Mouse (Mus musculus): ENCODE measurements around the gene Rgl1. TPM values are rescaled to one million over a fixed set of nuclear protein-coding genes. Genes with fewer than 3 reads are reported as not detected.

The Rgl1 gene
- polyA plus RNA-seq, 2 experiments = 28.5 to 40.5 TPM

DNA sequence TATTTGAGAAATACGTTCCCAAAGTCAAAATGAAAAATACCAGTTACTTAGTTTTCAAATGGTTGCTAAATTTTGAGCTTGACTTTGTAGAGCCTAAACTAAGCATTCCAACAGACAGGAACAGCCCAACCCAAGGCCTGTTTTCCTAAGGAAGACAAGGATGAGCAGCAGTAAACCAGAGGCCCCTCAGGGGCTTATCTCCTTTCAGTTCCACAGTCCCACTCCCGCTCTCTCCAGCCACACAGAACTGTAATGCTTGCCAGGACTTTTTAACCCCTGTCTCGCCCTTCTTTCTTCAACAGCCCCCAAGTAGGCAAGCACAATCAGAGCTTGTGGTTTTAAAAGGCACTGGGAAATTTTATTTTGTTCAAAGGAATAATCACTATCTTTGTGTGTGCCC is 147.3 kb downstream of the Rgl1 start:
- DNase-seq (ENCODE audit: low spot score) = peak; percentile 51
- Histone ChIP-seq H3K4me2 (replicated peaks; ENCODE audit: low read depth, low read length, severe bottlenecking) (no peak overlapping the region), H3K4me1 (ENCODE audit: control insufficient read depth, insufficient read depth, low read length) (peaks cover 20% of the 10 kb centered on the region), H3K9ac (ENCODE audit: low read depth, low read length, severe bottlenecking) (no peak overlapping the region), H3K9me3 (ENCODE audit: control insufficient read depth, low read length) (0 out of 2 replicates have a peak, but pooled peaks cover 3% of the 10 kb centered on the region), H3K27ac (replicated peaks; ENCODE audit: low read depth, low read length) (no peak overlapping the region), H3K27me3 (ENCODE audit: control insufficient read depth, insufficient read depth, low read length) (no peaks in the 10 kb centered on the region), H3K4me3 (replicated peaks; ENCODE audit: low read length) (no peak overlapping the region), H3K36me3 (ENCODE audit: control insufficient read depth, insufficient read depth, low read length) (peaks cover 8% of the 10 kb centered on the region; the same call in 1 of the 2 replicates)
- no peak for ATAC-seq (ENCODE audit: low FRiP score, low read depth)
- no peak for TF ChIP-seq POLR2A (IDR thresholded peaks at IDR 0.05; ENCODE audit: borderline replicate concordance, extremely low read depth, insufficient read depth, insufficient read length)
- 81% methylated on average over 3 of the region's 3 CpGs for WGBS

DNA sequence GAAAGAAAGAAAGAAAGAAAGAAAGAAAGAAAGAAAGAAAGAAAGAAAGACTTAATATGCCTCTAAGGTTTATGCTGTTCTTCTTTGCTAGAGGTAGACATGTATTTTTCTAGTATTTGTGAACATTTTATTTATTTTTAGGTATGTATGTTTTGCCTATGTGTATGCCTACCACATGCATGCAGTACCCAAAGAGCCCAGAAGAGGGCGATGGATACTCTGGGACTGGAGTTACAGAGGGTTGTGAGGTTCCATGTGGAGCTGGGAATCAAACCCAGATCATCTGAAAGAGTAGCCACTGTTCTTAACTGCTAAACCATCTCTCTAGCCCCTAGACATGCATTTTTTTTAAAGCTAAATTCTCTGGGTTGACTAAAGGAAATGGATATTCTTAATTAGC is 147.8 kb downstream of the Rgl1 start:
- H3K36me3 ChIP-seq (ENCODE audit: control insufficient read depth, insufficient read depth, low read length) = peaks cover 8% of the 10 kb centered on the region; the same call in 1 of the 2 replicates
- ATAC-seq (ENCODE audit: low FRiP score, low read depth) (no peak), DNase-seq (ENCODE audit: low spot score) (no peak)
- no peak overlapping the region for H3K27ac ChIP-seq (replicated peaks; ENCODE audit: low read depth, low read length)
- TF ChIP-seq POLR2A (IDR thresholded peaks at IDR 0.05; ENCODE audit: borderline replicate concordance, extremely low read depth, insufficient read depth, insufficient read length) = no peak
- no peak overlapping the region for H3K9ac ChIP-seq (ENCODE audit: low read depth, low read length, severe bottlenecking)
- 0 out of 2 replicates have a peak, but pooled peaks cover 3% of the 10 kb centered on the region for H3K9me3 ChIP-seq (ENCODE audit: control insufficient read depth, low read length)
- H3K4me2 ChIP-seq (replicated peaks; ENCODE audit: low read depth, low read length, severe bottlenecking) = no peak overlapping the region
- no peak overlapping the region for H3K4me3 ChIP-seq (replicated peaks; ENCODE audit: low read length)
- WGBS = 35% methylated on average over 1 of the region's 1 CpGs
- H3K27me3 ChIP-seq (ENCODE audit: control insufficient read depth, insufficient read depth, low read length) = no peaks in the 10 kb centered on the region
- peaks cover 15% of the 10 kb centered on the region for H3K4me1 ChIP-seq (ENCODE audit: control insufficient read depth, insufficient read depth, low read length)

DNA sequence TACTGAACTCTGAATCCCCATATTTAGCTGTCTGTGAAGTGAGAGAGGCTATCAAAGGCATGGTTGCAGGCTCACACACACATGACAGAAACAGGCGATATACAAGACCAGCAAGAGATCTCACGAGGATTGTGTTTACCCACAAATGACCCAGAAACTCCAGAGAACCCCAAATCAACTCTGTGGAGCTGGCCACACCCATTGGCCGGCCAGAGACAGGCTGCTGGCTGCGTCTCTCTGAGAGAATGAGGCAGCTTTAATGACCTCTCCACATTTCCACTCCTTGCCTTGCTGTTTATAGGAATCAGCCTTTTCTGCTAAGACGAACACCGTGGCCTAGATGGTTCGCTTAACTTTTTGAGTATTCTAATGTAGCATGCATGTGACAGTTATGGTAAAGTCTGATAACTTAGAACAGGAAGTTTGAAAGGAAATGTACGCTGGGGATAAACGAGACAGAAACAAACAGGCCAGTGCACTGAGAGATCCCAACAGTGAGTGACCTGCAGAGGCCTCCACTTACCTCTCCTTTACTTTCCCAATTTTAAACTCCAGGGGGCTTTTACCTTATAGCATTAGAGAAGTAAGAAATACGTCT is 148.3 kb downstream of the Rgl1 start:
- TF ChIP-seq POLR2A (IDR thresholded peaks at IDR 0.05; ENCODE audit: borderline replicate concordance, extremely low read depth, insufficient read depth, insufficient read length) = no peak
- Histone ChIP-seq H3K4me2 (replicated peaks; ENCODE audit: low read depth, low read length, severe bottlenecking) (no peak overlapping the region), H3K27ac (replicated peaks; ENCODE audit: low read depth, low read length) (no peak overlapping the region), H3K4me3 (replicated peaks; ENCODE audit: low read length) (no peak overlapping the region), H3K4me1 (ENCODE audit: control insufficient read depth, insufficient read depth, low read length) (peaks cover 10% of the 10 kb centered on the region), H3K36me3 (ENCODE audit: control insufficient read depth, insufficient read depth, low read length) (peaks cover 8% of the 10 kb centered on the region; the same call in 1 of the 2 replicates), H3K9me3 (ENCODE audit: control insufficient read depth, low read length) (0 out of 2 replicates have a peak, but pooled peaks cover 3% of the 10 kb centered on the region), H3K27me3 (ENCODE audit: control insufficient read depth, insufficient read depth, low read length) (no peaks in the 10 kb centered on the region), H3K9ac (ENCODE audit: low read depth, low read length, severe bottlenecking) (no peak overlapping the region)
- ATAC-seq (ENCODE audit: low FRiP score, low read depth) (no peak), DNase-seq (ENCODE audit: low spot score) (no peak)
- 70% methylated on average over 10 of the region's 10 CpGs for WGBS

DNA sequence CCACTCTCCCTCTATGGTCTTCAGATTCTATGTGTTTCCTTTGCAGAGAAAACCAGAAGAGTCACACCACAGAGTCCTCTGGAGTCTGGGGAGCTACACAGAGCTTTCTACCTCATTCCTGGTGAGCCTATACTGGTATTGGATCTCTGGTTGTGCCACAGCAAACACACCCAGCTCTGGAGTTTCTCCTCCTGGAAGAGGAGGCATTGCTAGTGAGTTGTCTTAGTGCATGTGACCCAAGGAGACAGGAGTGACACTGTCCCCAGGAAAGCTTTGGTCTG is 149.4 kb downstream of the Rgl1 start:
- Histone ChIP-seq H3K27me3 (ENCODE audit: control insufficient read depth, insufficient read depth, low read length) (no peaks in the 10 kb centered on the region), H3K4me2 (replicated peaks; ENCODE audit: low read depth, low read length, severe bottlenecking) (no peak overlapping the region), H3K36me3 (ENCODE audit: control insufficient read depth, insufficient read depth, low read length) (peaks cover 16% of the 10 kb centered on the region; the same call in 1 of the 2 replicates), H3K4me3 (replicated peaks; ENCODE audit: low read length) (no peak overlapping the region), H3K9me3 (ENCODE audit: control insufficient read depth, low read length) (0 out of 2 replicates have a peak, but pooled peaks cover 3% of the 10 kb centered on the region), H3K9ac (ENCODE audit: low read depth, low read length, severe bottlenecking) (no peak overlapping the region), H3K4me1 (ENCODE audit: control insufficient read depth, insufficient read depth, low read length) (peaks cover 3% of the 10 kb centered on the region; the same call in 1 of the 2 replicates), H3K27ac (replicated peaks; ENCODE audit: low read depth, low read length) (no peak overlapping the region)
- ATAC-seq (ENCODE audit: low FRiP score, low read depth) (no peak), DNase-seq (ENCODE audit: low spot score) (no peak)
- no peak for TF ChIP-seq POLR2A (IDR thresholded peaks at IDR 0.05; ENCODE audit: borderline replicate concordance, extremely low read depth, insufficient read depth, insufficient read length)

DNA sequence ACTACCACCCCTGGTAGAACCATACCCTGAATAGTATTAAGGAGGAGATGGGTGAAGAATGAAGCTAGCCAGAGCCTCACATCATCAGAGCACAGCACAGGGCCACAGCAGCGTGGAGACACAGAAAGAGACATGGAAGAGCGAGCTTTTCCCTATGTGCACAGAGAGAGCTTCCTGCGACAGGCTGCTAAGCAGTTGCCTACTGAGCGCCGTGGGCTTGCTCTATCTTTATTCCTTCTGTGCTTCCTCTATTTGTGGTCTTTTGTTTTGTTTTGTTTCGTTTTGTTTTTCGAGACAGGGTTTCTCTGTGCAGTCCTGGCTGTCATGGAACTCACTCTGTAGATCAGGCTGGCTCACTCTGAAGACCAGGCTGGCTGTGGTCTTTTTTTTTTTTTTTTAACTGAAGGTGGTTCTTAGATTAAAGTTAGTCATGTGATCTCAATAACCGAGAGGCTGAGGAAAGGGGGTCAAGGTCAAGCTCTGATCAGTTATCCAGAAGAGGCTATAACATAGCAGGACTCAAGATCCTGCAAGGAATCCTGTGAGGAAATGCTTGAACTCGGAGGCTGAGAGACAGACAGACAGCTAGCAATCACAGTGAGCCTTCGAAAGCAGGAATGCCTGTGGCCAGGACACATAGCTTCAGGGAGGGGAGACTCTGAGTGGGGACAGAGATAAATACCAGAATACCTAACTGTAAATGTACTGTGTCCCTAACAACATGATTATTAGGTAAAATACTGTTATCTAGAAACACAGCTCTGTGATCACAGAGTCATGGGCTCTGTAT is 150.0 kb downstream of the Rgl1 start:
- Histone ChIP-seq H3K27ac (replicated peaks; ENCODE audit: low read depth, low read length) (no peak overlapping the region), H3K4me3 (replicated peaks; ENCODE audit: low read length) (no peak overlapping the region), H3K9me3 (ENCODE audit: control insufficient read depth, low read length) (0 out of 2 replicates have a peak, but pooled peaks cover 3% of the 10 kb centered on the region), H3K4me1 (ENCODE audit: control insufficient read depth, insufficient read depth, low read length) (peaks cover 5% of the 10 kb centered on the region; the same call in 1 of the 2 replicates), H3K27me3 (ENCODE audit: control insufficient read depth, insufficient read depth, low read length) (no peaks in the 10 kb centered on the region), H3K36me3 (ENCODE audit: control insufficient read depth, insufficient read depth, low read length) (peaks cover 16% of the 10 kb centered on the region; the same call in 1 of the 2 replicates), H3K9ac (ENCODE audit: low read depth, low read length, severe bottlenecking) (no peak overlapping the region), H3K4me2 (replicated peaks; ENCODE audit: low read depth, low read length, severe bottlenecking) (no peak overlapping the region)
- 80% methylated on average over 10 of the region's 10 CpGs for WGBS
- no peak for DNase-seq (ENCODE audit: low spot score)
- no peak for TF ChIP-seq POLR2A (IDR thresholded peaks at IDR 0.05; ENCODE audit: borderline replicate concordance, extremely low read depth, insufficient read depth, insufficient read length)
- no peak for ATAC-seq (ENCODE audit: low FRiP score, low read depth)

All from limb, embryonic 14.5 days (tissue).